Mouse (Mus musculus): ENCODE measurements at regions not wholly inside any gene's neighbourhood (a gene's known extent, or its start where the extent isn't known, plus 50 kb on each side); places are given as distances from the start of the nearest gene placed in this dataset.

DNA sequence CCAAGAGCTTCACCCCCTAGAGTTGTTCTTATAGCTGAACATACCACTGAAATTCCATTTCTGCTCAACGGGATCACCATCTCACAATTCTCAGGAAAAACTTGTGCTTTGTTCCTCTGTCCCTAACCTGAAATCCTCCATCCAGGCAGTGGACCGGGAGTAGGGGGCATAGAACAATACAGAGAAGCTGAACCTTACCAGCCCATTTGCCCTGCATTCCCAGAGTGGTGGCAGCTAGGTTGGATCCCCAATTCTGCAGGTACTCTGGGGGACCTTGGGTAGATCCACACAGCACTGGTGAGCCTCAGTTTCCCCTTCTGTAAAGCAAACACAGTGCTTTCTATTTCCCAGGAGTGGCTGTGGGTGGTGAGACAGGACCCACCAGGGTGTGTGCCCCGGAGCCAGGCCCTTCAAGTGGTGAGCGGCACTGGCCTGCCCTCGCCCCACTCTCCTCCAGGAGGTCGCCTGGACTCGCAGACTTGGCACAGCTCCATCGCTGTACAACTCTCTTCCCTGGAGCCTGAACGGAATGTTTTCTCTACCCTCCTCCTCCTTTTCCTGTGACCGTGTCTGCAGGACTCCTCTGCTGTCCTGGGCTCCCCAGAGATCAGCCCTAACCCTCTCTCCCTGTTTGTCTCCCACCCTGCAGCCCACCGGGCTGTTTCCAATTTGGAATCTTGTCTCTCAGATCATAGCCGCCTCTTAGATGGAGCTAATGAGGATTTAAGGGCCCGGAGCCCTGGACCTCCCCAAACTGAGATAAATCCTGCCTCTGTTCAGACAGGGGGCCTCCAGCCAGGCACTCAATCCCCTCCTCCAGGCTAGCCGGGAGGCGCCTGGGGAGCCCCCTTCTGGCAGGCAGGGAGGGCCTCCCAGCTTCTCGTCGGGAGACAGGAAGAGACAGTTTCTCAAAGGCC is 52.3 kb upstream of the Cux1 start:
- peak; percentile 25 for DNase-seq (ENCODE audit: low spot score)

DNA sequence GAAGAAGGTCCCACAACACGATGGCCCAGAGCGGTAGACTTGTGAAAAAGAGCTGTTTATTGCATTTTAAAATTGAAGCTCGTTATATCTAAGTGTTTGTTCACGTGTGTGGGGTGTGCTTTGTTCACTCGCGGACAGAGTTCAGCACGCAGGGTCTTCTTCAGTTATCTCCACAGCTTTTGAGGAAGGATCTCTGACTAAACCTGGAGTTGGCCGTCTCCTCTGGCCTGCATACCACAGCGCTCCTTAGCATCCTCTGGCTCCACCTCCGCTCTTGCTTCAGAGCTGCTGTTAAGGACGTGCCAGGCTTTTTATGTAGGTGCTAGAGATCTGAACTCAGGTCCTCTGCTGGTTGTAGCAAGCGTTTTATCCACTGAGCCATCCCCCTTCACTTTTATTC is 52.9 kb upstream of the Cux1 start:
- no peak for DNase-seq (ENCODE audit: low spot score)

DNA sequence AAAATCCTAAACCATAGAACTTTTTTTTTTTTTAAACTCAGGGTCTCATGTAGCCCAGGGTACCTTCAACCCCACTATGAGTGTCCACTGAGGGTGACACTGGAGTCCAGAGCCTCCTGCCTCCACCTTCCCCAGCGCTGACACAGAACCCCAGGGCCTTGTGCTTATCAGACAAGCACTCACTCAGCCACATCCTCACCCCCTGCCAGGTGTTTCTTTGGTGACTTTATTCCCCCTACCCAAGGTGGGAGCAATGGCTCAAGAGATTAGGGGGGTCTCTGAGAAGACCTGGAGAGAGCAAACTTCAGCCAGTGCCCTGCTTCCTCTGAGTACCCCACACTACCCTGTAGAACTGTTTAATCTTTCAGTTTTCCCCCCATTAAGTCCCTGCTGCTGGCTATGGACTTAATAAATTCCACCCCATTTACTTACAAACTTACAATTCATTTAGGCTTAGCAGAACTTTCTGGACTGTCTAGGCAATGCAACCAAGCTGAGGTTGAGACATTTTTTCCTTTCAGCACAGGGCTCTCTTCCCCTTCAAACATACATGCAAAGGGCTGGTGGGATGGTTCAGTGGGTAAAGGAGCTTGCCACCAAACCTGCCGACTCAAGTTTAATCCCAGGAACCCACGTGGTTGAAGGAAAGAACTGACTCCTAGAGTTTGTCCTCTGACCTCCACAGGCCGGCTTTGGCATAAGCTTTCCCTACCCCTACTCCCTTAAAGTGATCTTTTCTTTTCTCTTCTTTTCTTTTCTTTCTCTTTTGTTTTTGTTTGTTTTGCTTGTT is 54.2 kb upstream of the Cux1 start:
- no peak for DNase-seq (ENCODE audit: low spot score)

DNA sequence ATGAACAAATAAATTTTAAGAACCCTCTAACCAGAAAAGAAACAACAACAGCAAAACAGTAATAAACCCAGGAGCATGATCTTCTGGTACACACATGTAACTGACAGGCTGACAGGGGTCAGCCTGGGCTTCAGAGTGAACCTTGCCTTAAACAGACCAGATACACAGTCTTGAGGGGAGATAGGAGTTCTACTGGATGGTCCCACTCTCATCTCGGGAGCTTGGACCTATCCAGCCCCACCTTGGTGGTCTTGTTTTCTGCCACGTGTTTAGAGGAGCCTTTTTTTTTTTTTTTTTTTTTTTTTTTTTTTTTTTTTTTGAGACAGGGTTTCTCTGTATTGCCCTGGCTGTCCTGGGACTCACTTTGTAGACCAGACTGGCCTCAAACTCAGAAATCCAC is 54.9 kb upstream of the Cux1 start:
- no peak for DNase-seq (ENCODE audit: low spot score)

DNA sequence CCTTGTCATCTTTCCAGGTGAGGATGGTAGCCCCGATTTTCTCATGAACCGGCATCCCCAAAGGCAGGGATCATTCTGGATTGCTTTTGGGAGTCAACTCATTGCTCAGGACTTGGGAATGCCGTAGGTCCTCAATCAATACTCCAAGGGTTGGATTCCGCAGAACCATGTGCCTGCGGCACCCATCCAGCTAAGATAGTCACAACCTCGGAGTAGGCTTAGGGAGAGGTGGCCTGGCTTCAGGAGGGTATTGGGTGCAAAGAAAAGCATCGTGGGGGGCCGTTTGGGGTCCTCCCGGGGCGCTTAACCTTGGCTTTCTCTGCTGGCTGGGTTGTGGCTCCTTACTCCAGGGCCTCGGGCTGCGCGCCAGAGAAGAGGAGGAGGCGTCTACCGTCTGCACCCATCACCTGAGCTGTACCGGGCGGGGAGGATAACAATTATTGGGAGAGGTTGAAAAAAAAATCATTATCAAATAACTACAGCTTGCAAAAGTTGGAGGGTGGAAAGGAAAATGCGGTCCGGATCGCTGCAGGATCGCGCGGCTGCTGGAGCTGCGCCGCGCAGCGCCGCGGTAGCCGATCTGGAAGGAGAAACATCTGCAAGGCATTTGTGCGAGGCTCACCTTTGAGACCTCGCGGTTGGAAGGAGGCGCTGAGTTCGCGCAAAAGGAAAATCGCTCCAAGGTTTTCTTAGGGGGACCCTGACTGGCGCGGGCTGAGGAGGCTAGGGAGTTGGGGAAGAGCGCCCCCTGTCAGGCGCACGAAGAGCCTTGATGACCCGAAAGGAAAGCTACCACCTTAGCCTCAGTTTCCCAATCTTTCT is 55.6 kb upstream of the Cux1 start:
- DNase-seq (ENCODE audit: low spot score), result peak; percentile 77

DNA sequence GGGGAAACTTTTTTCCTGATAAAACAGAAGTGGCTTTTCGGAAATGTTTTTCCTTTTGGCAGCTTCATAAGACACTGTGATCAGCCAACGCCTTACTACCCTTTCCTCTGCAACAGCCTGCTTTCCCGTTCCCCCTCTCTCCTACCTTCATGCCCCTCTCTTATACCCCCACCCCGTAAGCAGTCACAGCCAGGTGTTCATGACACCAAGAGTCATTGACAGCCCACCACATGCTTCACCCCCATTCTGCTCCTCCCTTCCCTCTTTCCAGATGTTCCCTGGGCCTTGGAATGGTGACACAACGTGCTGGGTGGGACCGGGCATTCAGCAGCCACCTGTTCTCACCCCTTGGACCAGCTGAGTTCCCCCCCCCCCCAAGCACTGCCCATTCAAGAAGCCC is 56.5 kb upstream of the Cux1 start:
- DNase-seq (ENCODE audit: low spot score), result no peak

DNA sequence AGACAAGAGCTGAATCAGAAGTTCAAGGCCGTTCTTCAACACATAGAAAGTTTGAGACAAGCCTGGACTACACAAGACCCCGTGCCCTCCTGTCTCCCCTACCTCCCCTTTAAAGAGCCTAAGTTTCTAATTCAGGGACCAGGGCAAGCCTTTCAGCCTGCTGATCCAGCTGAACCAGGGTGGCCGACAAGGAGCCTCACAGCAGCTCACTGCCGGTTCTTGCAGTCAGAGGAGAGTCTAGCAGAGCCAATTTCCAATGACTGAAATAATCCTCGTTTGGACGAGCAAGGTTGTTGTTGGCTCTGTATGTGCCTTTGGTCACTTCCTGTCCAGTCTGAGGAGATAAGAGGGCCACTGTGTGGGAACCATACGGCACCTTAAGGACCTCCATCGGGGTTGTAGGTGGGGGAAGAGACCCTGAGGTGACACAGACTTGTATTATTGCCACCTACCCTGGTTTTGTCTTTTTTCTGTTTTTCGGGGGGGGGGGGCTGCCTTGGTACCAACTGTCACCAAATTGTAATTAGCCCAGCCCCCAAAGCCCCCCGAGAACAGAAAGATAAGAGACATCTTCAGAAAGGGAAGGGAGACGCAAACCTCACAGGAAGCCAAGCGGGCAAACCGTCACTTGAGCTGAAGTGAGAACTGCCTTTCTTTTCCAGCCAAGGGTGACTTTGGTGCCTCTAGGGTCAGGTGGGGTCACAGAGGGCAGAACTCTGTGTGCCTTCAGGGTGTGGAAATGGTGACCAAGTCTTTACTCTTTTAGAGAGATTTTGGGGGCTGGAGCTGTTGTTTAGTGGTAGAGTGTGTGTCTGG is 58.1 kb upstream of the Cux1 start:
- DNase-seq (ENCODE audit: low spot score), result no peak

DNA sequence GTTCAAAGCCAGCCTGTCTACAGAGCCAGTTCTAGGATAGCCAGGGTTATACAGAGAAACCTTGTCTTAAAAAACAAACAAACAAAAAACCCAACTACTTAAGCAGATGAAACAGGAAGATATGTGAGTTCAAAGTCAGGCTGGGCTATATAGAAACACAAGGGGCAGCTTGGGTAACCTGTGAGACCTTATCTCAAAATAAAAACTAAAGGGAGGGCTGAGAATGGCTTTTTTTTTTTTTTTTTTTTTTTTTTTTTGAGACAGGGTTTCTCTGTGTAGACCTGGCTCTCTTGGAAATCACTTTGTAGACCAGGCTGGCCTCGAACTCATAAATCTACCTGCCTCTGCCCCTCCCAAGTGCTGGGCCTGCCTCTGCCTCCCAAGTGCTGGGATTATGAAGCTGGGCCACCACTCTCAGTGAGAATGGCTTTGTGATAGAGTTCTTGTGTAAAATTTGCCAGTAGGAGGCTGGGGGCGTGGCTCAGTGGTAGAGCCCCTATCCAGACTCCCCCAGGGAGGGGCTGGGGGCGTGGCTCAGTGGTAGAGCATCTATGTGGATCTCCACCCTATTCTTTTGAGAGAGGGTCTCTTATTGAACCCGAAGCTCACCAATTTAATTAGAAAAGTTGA is 59.0 kb upstream of the Cux1 start:
- no peak for DNase-seq (ENCODE audit: low spot score)

DNA sequence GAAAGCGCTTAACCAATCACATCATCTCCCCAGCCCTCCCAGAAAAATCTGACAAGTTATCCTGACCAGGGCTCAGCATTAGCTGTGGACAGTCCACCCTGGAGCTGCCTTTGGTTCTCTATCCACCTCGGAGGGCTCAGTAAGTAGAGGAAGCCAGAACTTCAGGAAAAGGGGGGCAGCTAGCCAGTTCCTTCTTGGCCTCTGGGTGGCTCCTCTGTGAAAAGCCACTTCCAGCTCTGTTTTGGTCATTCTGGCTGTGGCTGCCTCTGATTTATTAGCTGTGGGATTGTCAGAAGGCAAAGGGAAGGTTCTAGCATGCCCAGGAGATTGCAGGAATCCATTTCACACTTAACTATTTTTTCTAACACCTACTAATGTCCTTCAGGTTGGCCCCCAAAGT is 59.6 kb upstream of the Cux1 start:
- DNase-seq (ENCODE audit: low spot score), result no peak

DNA sequence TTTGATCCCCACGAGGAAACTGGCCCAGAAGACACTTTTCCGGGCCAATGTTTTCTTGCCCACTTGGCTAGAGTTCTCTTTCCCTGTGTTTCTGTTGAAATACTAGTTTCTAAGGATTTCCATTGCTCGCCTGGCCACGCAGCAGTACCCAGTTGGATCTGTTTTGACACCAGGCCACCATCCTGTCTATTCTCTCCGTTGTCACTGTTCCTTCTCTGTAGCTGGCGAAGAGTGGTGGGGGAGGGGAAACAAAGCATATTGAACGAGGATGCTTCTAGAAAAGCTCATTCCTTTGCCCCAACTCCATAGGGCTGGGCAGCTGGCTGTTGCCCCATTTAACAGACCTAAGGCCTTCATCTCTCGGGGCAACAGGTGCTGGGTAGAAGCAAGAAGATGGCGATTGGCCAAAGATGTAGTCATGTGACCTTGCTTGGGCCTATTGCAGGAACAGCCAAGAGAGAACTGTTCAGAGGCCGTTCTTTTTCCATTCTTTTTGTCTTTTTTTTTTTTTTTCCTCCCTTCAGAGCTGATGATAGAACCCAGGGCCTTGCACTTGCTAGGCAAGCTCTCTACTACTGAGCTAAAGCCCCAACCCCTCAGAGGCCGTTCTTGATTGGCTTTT is 60.5 kb upstream of the Cux1 start:
- DNase-seq (ENCODE audit: low spot score), result no peak

DNA sequence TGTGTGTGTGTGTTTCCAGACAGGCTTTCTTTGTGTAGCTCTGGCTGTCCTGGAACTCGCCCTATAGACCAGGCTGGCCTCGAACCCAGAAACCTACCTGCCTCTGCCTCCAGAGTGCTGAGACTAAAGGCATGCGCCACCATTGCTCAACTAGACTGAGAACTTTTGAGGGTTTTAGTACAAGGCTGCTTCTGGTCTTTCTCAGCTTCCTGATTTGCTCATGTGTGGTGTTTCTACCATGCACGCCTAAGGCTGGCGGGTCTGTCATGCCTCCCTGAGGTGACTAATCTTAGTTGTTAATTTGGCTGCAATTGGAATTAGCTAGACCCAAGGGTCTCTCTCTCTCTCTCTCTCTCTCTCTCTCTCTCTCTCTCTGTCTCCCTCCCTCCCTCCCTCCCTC is 61.2 kb upstream of the Cux1 start:
- no peak for DNase-seq (ENCODE audit: low spot score)

DNA sequence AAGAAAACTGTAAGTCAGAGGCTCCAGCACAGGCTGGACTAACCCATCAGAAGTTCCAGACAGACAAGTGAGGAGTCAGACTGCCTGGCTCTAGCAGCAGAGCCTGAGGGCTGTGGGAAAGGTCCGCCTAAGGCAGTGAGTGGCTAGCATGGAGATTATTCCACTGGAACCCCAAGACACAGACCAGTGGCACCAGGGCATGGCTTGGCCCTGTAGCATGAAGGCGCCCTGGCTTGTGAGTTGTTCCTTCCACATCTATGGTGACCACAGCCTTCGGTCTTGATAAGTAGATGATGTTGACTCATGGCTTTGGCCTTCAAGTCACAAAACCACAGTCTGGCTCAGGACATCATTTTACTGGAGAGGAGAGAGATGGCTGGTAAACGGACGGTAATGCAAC is 60.7 kb upstream of the Myl10 start:
- DNase-seq (ENCODE audit: low spot score), result no peak

DNA sequence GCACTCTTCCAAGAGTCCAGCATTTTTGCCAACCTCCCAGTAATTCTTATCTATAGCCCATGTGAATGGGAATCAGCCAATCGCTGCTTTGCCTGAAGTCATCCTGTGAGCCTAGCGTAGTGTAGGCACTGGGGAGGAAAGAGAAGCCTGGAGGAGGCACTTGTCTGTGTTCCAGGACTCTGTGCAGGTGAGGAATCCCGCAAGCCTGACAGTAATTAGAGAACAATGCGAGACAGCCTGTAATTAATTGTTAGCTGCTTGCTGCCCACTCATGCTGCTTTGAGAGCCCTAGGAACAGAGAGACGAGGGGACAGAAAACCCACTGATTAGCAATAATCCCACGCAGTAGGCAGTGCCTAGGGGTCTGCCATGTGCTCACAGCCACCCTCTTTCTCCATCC is 59.0 kb upstream of the Myl10 start:
- DNase-seq (ENCODE audit: low spot score), result no peak

DNA sequence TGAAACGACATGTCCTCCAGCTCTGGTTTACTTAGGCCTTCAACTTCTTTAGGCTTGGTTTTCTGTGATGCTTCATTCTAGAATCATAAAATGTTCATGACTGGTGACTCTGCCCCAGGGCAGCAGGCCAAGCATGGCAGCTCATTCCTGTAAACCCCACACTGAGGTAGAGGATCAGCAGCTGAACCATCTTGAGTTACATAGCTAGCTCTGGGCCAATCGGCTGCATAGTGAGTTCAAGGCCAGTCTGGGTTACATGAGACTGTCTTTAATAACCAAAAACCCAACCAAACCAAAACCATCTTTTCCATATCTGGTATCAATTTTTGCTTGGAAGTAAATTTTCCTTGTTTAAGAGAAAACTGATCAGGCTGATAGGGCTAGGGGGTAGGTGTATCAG is 57.8 kb upstream of the Myl10 start:
- DNase-seq (ENCODE audit: low spot score), result no peak

DNA sequence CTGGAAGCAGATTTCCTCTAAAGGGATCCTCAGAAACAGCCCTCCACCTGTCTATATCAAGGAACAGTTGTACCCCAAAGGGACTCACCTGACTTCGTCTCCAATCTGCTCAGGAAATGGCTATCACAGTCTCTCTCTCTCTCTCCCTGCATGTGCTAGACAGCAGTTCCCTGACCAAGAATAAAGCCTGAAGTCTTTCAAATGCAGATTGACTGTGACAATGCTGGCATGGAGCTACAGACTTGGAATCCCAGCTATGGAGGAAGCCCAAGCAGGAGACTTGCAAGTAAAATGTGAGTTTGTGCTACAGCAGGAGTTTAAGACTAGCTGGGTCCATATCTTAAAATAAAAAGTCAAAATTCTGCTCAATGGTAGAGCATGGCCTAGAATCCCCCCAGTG is 56.5 kb upstream of the Myl10 start:
- DNase-seq (ENCODE audit: low spot score), result no peak

DNA sequence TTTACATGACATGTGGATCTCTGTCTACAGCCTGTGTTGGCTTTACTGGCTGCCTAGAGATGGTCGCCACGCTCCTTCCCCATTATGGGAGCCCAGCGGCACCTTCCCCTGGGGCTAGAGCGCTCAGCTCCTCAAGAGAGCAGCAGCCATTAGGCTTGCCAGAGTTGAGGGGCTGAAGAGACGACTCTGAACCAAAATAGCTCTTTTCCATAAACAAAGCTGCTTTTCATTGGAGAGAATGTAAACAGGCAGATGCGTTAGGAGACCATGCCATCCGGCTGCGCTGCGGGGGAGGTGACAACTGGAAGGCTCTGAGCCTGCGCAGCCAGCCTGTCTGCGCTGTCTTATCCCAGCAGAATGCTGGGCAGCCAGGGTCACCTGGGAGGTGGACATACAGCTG is 55.1 kb upstream of the Myl10 start:
- DNase-seq (ENCODE audit: low spot score), result no peak

DNA sequence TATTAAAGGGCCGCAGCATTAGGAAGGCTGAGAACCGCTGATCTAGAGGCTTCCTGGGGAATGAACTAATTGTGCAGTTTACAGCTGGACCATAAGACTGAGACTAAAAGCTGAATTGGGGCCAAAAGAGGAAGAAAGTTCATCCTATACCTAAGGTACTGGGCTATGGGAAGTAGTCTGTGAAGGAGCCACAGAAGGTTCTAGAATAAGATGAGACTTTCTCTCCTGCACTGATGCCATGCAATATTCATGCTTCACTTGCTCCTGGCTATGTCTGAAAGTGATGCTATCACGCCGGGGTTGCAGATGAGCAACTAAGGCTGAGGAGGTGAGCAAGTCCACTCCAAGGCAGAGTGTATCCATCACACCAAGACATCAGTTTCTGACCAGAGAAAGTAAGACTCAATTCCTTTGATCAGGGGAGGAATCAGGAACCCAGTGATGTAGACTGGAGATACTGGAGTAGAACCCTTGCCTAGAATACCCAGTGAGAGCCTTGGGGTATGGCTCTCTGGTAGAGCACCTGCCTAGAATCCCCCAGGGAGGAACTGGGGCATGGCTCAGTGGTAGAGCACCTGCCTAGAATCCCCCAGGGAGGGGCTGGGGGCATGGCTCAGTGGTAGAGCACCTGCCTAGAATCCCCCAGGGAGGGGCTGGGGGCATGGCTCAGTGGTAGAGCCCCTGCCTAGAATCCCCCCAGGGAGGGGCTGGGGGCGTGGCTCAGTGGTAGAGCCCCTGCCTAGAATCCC is 51.9 kb upstream of the Myl10 start:
- DNase-seq (ENCODE audit: low spot score), result no peak

DNA sequence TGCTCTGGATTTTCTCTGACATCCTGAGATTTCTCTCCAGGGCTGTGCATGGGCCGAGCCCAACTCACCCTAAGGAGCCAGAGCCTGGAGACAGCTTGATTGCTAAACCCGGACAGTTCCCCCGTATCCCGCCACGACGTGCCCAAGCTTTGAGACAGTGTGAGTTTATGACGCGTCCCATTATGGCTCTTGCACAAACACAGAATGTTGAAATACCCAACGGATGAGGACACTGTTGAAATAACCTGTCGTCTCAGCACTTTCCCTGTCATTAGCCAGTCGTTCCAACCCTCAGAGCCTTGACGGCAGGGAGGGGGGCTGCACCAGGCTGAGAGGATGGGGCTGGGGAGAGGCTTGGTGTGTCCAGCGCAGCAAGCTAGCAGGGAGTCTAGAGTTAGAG is 50.7 kb upstream of the Myl10 start:
- no peak for DNase-seq (ENCODE audit: low spot score)

Measured in urinary bladder, postnatal 25 days (tissue).